Mouse (Mus musculus) liver, embryonic 14.5 days (tissue): ENCODE measurements around the gene Pla2g16.

Source experiments
- CTCF ChIP-seq: IDR thresholded peaks from 2 replicates; pipeline ENCODE4 v1.5.1; 2016; ENCODE audit warnings: antibody characterized with exemption, low read depth, control low read depth
- EP300 ChIP-seq: IDR thresholded peaks from 2 replicates; pipeline ENCODE4 v1.6.1; 2016; ENCODE audit warnings: antibody characterized with exemption, low read depth

GRCm38 (mm10) chr19:7605930-7606783 lies 48.9 kb downstream of the Pla2g16 start:
- TF ChIP-seq CTCF (no peak), EP300 (no peak)
